In genomic region chr5:113772450-113772895, GRCm38 (mm10) we compare ENCODE assay signal across 8 mouse cellular contexts. TPM values are rescaled to one million over a fixed set of nuclear protein-coding genes. Genes with fewer than 3 reads are reported as not detected.
DNase-seq lines count a peak whose midpoint lies in the region; ATAC-seq and TF ChIP-seq lines count a peak whose summit lies in the region.

Sart3 (minus strand) TSS chr5:113772510.
Iscu (plus strand) TSS chr5:113772748.

- under 1% methylated on average over 40 of the region's 49 CpGs for WGBS in hindbrain, embryonic 13.5 days

- CTCF ChIA-PET in Patski (lab: Charles Lee) = interaction anchor here (1.5 to 4.7 kb wide), 9 partner anchors 8 to 182 kb away, joined by 4 to 41 read pairs (median 6); no protein-coding TSS in a partner anchor

- H3K4me2 ChIP-seq in hindbrain, embryonic 13.5 days = peak within 1 kb of the TSS; percentile 95

- H3K9me3 ChIP-seq in hindbrain, embryonic 13.5 days = no peaks in the 10 kb centered on the region

- peak within 1 kb of the TSS; percentile 96 for H3K9ac ChIP-seq in hindbrain, embryonic 13.5 days

- in situ Hi-C loops in Patski (cut with MboI; ENCODE audit: low pct_unique_long_range_greater_than_20kb) = loop anchor here (5.0 to 25.0 kb wide), 2 partner anchors 160 to 1460 kb away; no protein-coding TSS in a partner anchor

- peak within 1 kb of the TSS; percentile 99 for H3K4me3 ChIP-seq in hindbrain, embryonic 13.5 days

- ATAC-seq in Patski = peak; percentile 61
- ATAC-seq in hindbrain, embryonic 13.5 days (ENCODE audit: low FRiP score) = peak; percentile 80

- H3K27me3 ChIP-seq in Patski = no peaks in the 10 kb centered on the region
- H3K27me3 ChIP-seq in hindbrain, embryonic 13.5 days = no peaks in the 10 kb centered on the region

- TF ChIP-seq CTCF in Patski (IDR thresholded peaks at IDR 0.05) = no peak

- peak within 1 kb of the TSS; percentile 99 for H3K27ac ChIP-seq in hindbrain, embryonic 13.5 days

- peaks cover 36% of the 10 kb centered on the region for H3K4me1 ChIP-seq in hindbrain, embryonic 13.5 days (replicated peaks)

- DNase-seq in Patski (ENCODE audit: low read depth, low spot score) = peak; percentile 82
- peak; percentile 95 to 98 for DNase-seq in cerebellum, postnatal 14 days
- peak; percentile 86 to 90 for DNase-seq in frontal cortex, postnatal 14 days (ENCODE audit: low spot score in 2 of 2)
- peak; percentile 86 to 91 for DNase-seq in layer of hippocampus, postnatal 25 days (ENCODE audit: extremely low spot score in 1 of 2, low spot score in 1 of 2)
- DNase-seq in lung, postnatal 25 days (ENCODE audit: low spot score) = peak; percentile 94
- DNase-seq in retina, embryonic 14.5 days (ENCODE audit: low spot score) = peak; percentile 95
- peak; percentile 98 for DNase-seq in thymus, postnatal 4 days

- POLR2A ChIA-PET in Patski (lab: Charles Lee) = interaction anchor here (0.8 kb wide), 1 partner anchor 136 kb away, joined by 3 read pairs; the partner anchor contains the start of gene Coro1c

- H3K36me3 ChIP-seq in hindbrain, embryonic 13.5 days = peaks cover 49% of the 10 kb centered on the region

RNA-seq across cellular contexts. Expression of gene Sart3, which starts in this region (rescaled TPM):
- polyA plus RNA-seq in Patski (2021) = 63.4 TPM
- polyA plus RNA-seq in hindbrain, embryonic 13.5 days (2015; fragmentation: Nextera tagmentation; extraction: Ambion mirVana) = 44.0 and 46.0 TPM in 2 replicates
- 10 to 100 TPM; 41.0 to 47.6 TPM for total RNA-seq in layer of hippocampus, postnatal 25 days (2021)

RNA-seq across cellular contexts. Expression of gene Iscu, which starts in this region (rescaled TPM):
- 189 TPM for polyA plus RNA-seq in Patski (2021)
- polyA plus RNA-seq in hindbrain, embryonic 13.5 days (2015; fragmentation: Nextera tagmentation; extraction: Ambion mirVana) = 91.5 and 93.4 TPM in 2 replicates
- total RNA-seq in layer of hippocampus, postnatal 25 days (2021) = 100 to 1,000 TPM; 115 to 126 TPM

Comparison
In these comparisons a context has a peak if more than half of its experiments do, and no peak if none do; other contexts are left out.
1. Peak in every context shown above with its lines: DNase-seq, ATAC-seq, H3K4me3 ChIP-seq and H3K27ac ChIP-seq.